Mouse (Mus musculus): Measurements from ENCODE around the gene Adipor1. TPM values are rescaled to one million over a fixed set of nuclear protein-coding genes. Genes with fewer than 3 reads are reported as not detected.
"Not testable (repeated sequence)": the region's sequence is repeated elsewhere in the genome, so short reads cannot be mapped to it uniquely, and the experiment has no call there.

Adipor1 gene
- polyA plus RNA-seq, 1 experiment: 144 TPM

- DNase-seq (ENCODE audit: low read depth): no peak
Measured at GRCm38 (mm10) chr1:134419751-134420458, 4.7 kb downstream of the Adipor1 start.

- DNase-seq (ENCODE audit: low read depth): no peak
Measured at GRCm38 (mm10) chr1:134423911-134424310, 8.7 kb downstream of the Adipor1 start.

GRCm38 (mm10) chr1:134426289-134426688 lies 11.1 kb downstream of the Adipor1 start:
- DNase-seq (ENCODE audit: low read depth): no peak

- no peak for DNase-seq (ENCODE audit: low read depth)
Measured at GRCm38 (mm10) chr1:134433002-134433401, 17.8 kb downstream of the Adipor1 start.

GRCm38 (mm10) chr1:134433473-134433872 lies 18.3 kb downstream of the Adipor1 start:
- DNase-seq (ENCODE audit: low read depth): no peak

- DNase-seq (ENCODE audit: low read depth): no peak
Measured at GRCm38 (mm10) chr1:134435414-134435813, 20.2 kb downstream of the Adipor1 start.

GRCm38 (mm10) chr1:134440437-134440836 lies 25.3 kb downstream of the Adipor1 start:
- no peak for DNase-seq (ENCODE audit: low read depth)

- not testable (repeated sequence) for DNase-seq (ENCODE audit: low read depth)
Measured at GRCm38 (mm10) chr1:134441737-134442136, 26.6 kb downstream of the Adipor1 start.

GRCm38 (mm10) chr1:134442394-134442793 lies 27.2 kb downstream of the Adipor1 start:
- DNase-seq (ENCODE audit: low read depth): no peak

GRCm38 (mm10) chr1:134443288-134443687 lies 28.1 kb downstream of the Adipor1 start:
- DNase-seq (ENCODE audit: low read depth): not testable (repeated sequence)

GRCm38 (mm10) chr1:134445418-134445817 lies 30.2 kb downstream of the Adipor1 start:
- DNase-seq (ENCODE audit: low read depth): no peak

- not testable (repeated sequence) for DNase-seq (ENCODE audit: low read depth)
Measured at GRCm38 (mm10) chr1:134448537-134448936, 33.4 kb downstream of the Adipor1 start.

GRCm38 (mm10) chr1:134450201-134450600 lies 35.0 kb downstream of the Adipor1 start:
- DNase-seq (ENCODE audit: low read depth): no peak

- DNase-seq (ENCODE audit: low read depth): no peak
Measured at GRCm38 (mm10) chr1:134450986-134451385, 35.8 kb downstream of the Adipor1 start.

- DNase-seq (ENCODE audit: low read depth): no peak
Measured at GRCm38 (mm10) chr1:134454904-134455824, 40.0 kb downstream of the Adipor1 start, which contains the start of gene Klhl12. Gene Klhl12, plus strand, starts transcription at chr1:134455531.

GRCm38 (mm10) chr1:134456060-134456459 lies 40.9 kb downstream of the Adipor1 start:
- DNase-seq (ENCODE audit: low read depth): no peak

- DNase-seq (ENCODE audit: low read depth): no peak
Measured at GRCm38 (mm10) chr1:134458139-134458727, 43.1 kb downstream of the Adipor1 start.

GRCm38 (mm10) chr1:134460294-134461284 lies 45.4 kb downstream of the Adipor1 start:
- no peak for DNase-seq (ENCODE audit: low read depth)
